Mouse (Mus musculus): ENCODE results near the gene Tpp1. TPM values are rescaled to one million over a fixed set of nuclear protein-coding genes. Genes with fewer than 3 reads are reported as not detected.
"Not testable (repeated sequence)": the region's sequence is repeated elsewhere in the genome, so short reads cannot be mapped to it uniquely, and the experiment has no call there.

The Tpp1 gene
- total and polyA plus RNA-seq, 2 experiments, result 27.4 to 124 TPM

DNA sequence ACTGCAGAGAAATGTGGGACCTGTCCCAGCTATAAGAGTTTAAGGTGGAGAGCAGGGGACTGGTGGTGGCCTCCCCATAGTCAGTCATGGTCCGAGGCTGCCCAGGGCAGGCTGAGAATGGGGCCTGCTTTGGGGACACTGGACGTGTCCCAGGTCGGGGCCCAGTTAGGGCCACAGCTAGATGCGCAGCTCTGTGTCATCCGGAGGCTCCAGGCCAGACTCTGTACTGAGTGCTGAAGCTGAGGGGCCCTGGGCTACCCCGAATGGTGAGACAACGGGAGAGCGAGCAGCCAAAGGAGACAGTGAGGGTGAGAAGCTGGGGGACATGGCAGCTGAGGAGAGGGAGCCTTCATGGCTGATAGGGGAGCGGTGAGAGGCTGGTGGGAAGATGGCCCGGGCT lies 1.2 kb upstream of the Tpp1 start:
- Histone ChIP-seq H3K79me2 (ENCODE audit: control insufficient read depth, insufficient read depth, low read length) (no peaks in the 10 kb centered on the region; the same call in 1 of the 2 replicates), H3K27ac (replicated peaks; ENCODE audit: insufficient read depth, low read depth, low read length) (no peak overlapping the region), H3K9ac (ENCODE audit: low read depth, low read length) (no peak overlapping the region), H3K4me1 (ENCODE audit: control insufficient read depth, insufficient read depth, low read length) (peaks cover 2% of the 10 kb centered on the region; the same call in 1 of the 2 replicates), H3K4me3 (ENCODE audit: insufficient read depth, low read depth, low read length) (no peak overlapping the region), H3K27me3 (ENCODE audit: control insufficient read depth, insufficient read depth, low read length) (no peaks in the 10 kb centered on the region), H3K36me3 (ENCODE audit: control insufficient read depth, insufficient read depth, low read length) (peaks cover 10% of the 10 kb centered on the region; the same call in 1 of the 2 replicates)
- no peak for DNase-seq (ENCODE audit: extremely low read depth, low read depth, low spot score)
- TF ChIP-seq POLR2A (IDR thresholded peaks at IDR 0.05; ENCODE audit: extremely low read depth, insufficient read depth, low read length) (no peak), CTCF (IDR thresholded peaks at IDR 0.05; ENCODE audit: low read depth, low read length) (no peak)
- 92% methylated on average over 10 of the region's 10 CpGs for WGBS

DNA sequence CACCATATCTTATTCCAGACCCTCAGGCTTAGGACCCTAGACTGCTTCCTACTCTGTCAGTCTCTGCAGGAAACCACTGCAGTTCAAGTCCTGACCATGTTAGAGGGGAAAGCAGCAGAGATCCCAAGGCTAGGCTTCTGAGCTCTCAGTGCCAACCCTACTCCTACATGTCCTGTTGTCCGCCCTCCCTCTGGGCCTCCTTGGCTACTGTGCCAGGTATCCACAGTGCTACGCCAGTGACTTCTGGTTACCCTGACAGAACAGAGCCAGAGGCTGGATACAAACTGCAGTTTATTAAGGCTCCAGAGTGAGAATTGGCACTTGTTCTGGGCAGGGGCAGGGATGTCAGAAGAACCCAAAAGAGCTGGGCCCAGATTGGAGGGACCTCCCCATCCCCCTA lies 681 bp upstream of the Tpp1 start:
- no peaks in the 10 kb centered on the region; the same call in 1 of the 2 replicates for H3K79me2 ChIP-seq (ENCODE audit: control insufficient read depth, insufficient read depth, low read length)
- H3K4me1 ChIP-seq (ENCODE audit: control insufficient read depth, insufficient read depth, low read length), result peaks cover 2% of the 10 kb centered on the region; the same call in 1 of the 2 replicates
- H3K9ac ChIP-seq (ENCODE audit: low read depth, low read length), result no peak overlapping the region
- no peak overlapping the region for H3K27ac ChIP-seq (replicated peaks; ENCODE audit: insufficient read depth, low read depth, low read length)
- H3K36me3 ChIP-seq (ENCODE audit: control insufficient read depth, insufficient read depth, low read length), result peaks cover 13% of the 10 kb centered on the region; the same call in 1 of the 2 replicates
- H3K4me3 ChIP-seq (ENCODE audit: insufficient read depth, low read depth, low read length), result no peak overlapping the region
- no peaks in the 10 kb centered on the region for H3K27me3 ChIP-seq (ENCODE audit: control insufficient read depth, insufficient read depth, low read length)
- 93% methylated on average over 2 of the region's 2 CpGs for WGBS
- no peak for TF ChIP-seq POLR2A (IDR thresholded peaks at IDR 0.05; ENCODE audit: extremely low read depth, insufficient read depth, low read length)
- no peak for TF ChIP-seq CTCF (IDR thresholded peaks at IDR 0.05; ENCODE audit: low read depth, low read length)
- DNase-seq (ENCODE audit: extremely low read depth, low read depth, low spot score), result no peak

DNA sequence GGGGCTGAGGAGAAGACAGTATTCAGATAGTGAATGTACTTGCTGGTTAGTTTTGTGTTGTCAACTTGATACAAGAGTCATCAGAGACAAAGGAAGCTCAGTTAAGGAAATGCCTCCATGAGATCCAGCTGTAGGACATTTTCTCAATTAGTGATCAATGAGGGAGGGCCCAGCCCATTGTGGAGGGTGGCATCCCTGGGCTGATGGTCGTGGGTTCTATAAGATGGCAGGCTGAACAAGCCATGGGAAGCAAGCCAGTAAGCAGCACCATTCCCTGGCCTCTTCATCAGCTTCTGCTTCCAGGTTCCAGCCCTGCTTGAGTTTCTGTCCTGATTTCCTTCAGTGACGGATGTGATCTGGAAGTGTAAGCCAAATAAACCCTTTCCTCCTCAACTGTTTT lies 4.3 kb downstream of the Tpp1 start:
- H3K36me3 ChIP-seq (ENCODE audit: control insufficient read depth, insufficient read depth, low read length), result peaks cover 29% of the 10 kb centered on the region
- no peaks in the 10 kb centered on the region for H3K27me3 ChIP-seq (ENCODE audit: control insufficient read depth, insufficient read depth, low read length)
- DNase-seq (ENCODE audit: extremely low read depth, low read depth, low spot score), result no peak
- 91% methylated on average over 2 of the region's 2 CpGs for WGBS
- peaks cover 5% of the 10 kb centered on the region; the same call in 1 of the 2 replicates for H3K4me1 ChIP-seq (ENCODE audit: control insufficient read depth, insufficient read depth, low read length)
- H3K79me2 ChIP-seq (ENCODE audit: control insufficient read depth, insufficient read depth, low read length), result peaks cover 4% of the 10 kb centered on the region; the same call in 1 of the 2 replicates
- H3K9ac ChIP-seq (ENCODE audit: low read depth, low read length), result no peak overlapping the region
- H3K27ac ChIP-seq (replicated peaks; ENCODE audit: insufficient read depth, low read depth, low read length), result no peak overlapping the region
- TF ChIP-seq POLR2A (IDR thresholded peaks at IDR 0.05; ENCODE audit: extremely low read depth, insufficient read depth, low read length), result no peak
- no peak for TF ChIP-seq CTCF (IDR thresholded peaks at IDR 0.05; ENCODE audit: low read depth, low read length)
- no peak overlapping the region for H3K4me3 ChIP-seq (ENCODE audit: insufficient read depth, low read depth, low read length)

DNA sequence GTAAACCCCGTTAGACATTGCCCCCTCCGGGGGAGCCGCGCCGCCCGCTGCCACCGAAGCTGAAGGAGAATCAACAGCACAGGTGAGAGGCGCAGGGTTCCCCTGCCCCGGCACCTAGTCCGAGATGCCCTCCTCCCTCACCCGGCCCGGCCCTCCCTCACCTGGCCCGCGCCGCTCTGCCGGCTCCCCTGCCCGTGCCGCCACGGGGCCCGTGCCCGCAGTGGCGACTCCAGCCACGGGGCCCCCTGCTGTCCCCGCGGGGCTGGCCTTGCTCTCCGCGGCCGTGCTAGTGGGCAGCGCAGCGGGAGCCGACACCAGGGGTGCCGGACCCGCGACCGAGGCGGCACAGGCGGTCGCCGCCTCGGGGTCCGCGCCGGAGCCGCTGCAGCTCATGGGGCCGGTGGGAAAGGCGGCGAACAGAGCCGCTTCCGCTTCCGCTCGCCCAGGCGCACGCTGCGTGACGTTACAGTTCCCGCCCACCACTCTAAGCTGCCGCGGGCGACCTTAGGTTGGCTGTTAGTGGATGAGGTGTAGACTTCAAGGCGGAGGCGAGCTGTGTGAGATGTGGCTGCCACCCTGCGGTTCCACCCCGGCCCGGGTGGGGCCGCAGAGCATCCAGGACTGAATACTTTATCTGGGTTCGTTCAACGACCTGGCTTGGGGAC lies 8.0 kb downstream of the Tpp1 start, which contains the start of gene Taf10:
Gene Taf10, minus strand, starts transcription at position 436 of the 665 bp plus-strand sequence.
- H3K9ac ChIP-seq (ENCODE audit: low read depth, low read length), result peak within 1 kb of the TSS; percentile 89
- peak within 1 kb of the TSS; percentile 41 for H3K27ac ChIP-seq (replicated peaks; ENCODE audit: insufficient read depth, low read depth, low read length)
- H3K79me2 ChIP-seq (ENCODE audit: control insufficient read depth, insufficient read depth, low read length), result 0 out of 2 replicates have a peak, but pooled peaks cover 4% of the 10 kb centered on the region
- peak within 1 kb of the TSS; percentile 79 for H3K4me3 ChIP-seq (ENCODE audit: insufficient read depth, low read depth, low read length)
- WGBS, result under 1% methylated on average over 65 of the region's 67 CpGs
- peak; percentile 82 for DNase-seq (ENCODE audit: extremely low read depth, low read depth, low spot score)
- H3K36me3 ChIP-seq (ENCODE audit: control insufficient read depth, insufficient read depth, low read length), result peaks cover 42% of the 10 kb centered on the region
- TF ChIP-seq CTCF (IDR thresholded peaks at IDR 0.05; ENCODE audit: low read depth, low read length) (peak; percentile 65), POLR2A (IDR thresholded peaks at IDR 0.05; ENCODE audit: extremely low read depth, insufficient read depth, low read length) (peak; percentile 52; the same call in 1 of the 2 replicates)
- no peaks in the 10 kb centered on the region for H3K27me3 ChIP-seq (ENCODE audit: control insufficient read depth, insufficient read depth, low read length)
- peaks cover 3% of the 10 kb centered on the region; the same call in 1 of the 2 replicates for H3K4me1 ChIP-seq (ENCODE audit: control insufficient read depth, insufficient read depth, low read length)

DNA sequence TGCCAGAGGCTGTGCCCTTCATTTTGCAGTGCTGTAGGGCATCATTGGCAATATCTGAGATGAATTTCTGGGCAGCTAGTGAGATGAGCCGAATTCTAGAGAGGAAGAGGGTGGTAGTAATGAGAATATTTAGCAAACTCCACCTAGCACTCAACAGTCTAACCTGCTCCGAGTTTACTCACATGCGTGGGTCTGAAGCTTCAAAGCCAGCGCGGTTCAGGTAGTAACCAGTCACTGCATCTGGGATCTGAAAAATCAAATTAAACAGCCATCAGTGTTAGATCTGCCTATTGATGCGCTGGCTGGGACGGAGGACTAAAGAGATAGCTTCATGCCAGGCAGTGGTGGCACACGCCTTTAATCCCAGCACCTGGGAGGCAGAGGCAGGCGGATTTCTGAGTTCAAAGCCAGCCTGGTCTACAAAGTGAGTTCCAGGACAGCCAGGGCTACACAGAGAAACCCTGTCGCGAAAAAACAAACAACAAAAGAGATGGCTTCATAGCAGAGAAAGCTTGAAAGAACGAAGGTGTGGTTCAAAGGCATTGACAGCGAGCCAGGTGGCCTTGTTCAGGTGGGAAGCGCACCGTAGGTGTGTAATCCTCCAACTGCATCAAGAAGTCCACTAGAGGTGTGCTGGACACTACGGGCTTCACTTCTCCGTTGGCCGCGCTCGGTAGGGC lies 8.6 kb downstream of the Tpp1 start:
- H3K79me2 ChIP-seq (ENCODE audit: control insufficient read depth, insufficient read depth, low read length); H3K4me1 ChIP-seq (ENCODE audit: control insufficient read depth, insufficient read depth, low read length); H3K27me3 ChIP-seq (ENCODE audit: control insufficient read depth, insufficient read depth, low read length): not testable (repeated sequence)
- 29% methylated on average over 20 of the region's 20 CpGs for WGBS
- peak; percentile 19 for DNase-seq (ENCODE audit: extremely low read depth, low read depth, low spot score)
- Histone ChIP-seq H3K4me3 (ENCODE audit: insufficient read depth, low read depth, low read length) (peak overlapping the region; percentile 79), H3K36me3 (ENCODE audit: control insufficient read depth, insufficient read depth, low read length) (peaks cover 37% of the 10 kb centered on the region), H3K27ac (replicated peaks; ENCODE audit: insufficient read depth, low read depth, low read length) (peak overlapping the region; percentile 41), H3K9ac (ENCODE audit: low read depth, low read length) (peak overlapping the region; percentile 89)

DNA sequence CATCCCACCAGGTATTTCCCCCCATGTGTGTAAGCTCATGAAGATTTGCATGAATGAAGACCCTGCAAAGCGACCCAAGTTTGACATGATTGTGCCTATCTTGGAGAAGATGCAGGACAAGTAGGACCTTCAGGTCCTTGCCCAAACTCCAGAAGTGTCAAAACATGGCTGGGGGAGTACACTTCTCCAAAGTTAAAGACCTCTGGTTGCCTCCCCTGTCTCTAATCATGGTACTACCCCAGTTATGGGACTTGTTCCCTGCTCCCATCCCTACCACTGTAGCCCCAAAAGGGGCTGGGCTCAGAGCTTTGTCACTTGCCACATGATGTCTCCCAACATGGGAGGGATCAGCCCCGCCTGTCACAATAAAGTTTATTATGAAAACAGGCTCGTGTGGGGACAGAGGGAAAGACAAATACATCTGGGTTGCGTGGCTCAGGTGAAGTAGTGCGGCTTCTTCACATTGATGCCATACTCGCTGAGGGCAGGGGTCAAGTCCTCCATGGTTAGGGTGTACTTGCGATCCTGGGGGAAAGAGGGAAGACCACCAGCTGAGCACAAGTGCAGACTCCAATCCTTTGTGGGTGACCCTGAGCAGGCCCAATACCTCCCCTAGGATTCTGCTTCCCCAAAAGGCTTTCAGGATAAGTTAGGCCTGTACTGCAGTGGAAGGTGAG lies 9.4 kb downstream of the Tpp1 start:
- H3K36me3 ChIP-seq (ENCODE audit: control insufficient read depth, insufficient read depth, low read length), result peaks cover 33% of the 10 kb centered on the region

More for the DNA sequence above, 9.4 kb downstream of the Tpp1 start:
- not testable (repeated sequence) for H3K27me3 ChIP-seq (ENCODE audit: control insufficient read depth, insufficient read depth, low read length); H3K9ac ChIP-seq (ENCODE audit: low read depth, low read length); H3K4me1 ChIP-seq (ENCODE audit: control insufficient read depth, insufficient read depth, low read length); H3K79me2 ChIP-seq (ENCODE audit: control insufficient read depth, insufficient read depth, low read length); DNase-seq (ENCODE audit: extremely low read depth, low read depth, low spot score); H3K4me3 ChIP-seq (ENCODE audit: insufficient read depth, low read depth, low read length); H3K27ac ChIP-seq (replicated peaks; ENCODE audit: insufficient read depth, low read depth, low read length)
- WGBS, result 80% methylated on average over 7 of the region's 7 CpGs

Measured in liver, adult 2 months (tissue).